Comparison of ENCODE assay signal across 17 mouse cellular contexts in genomic region chr16:76540328-76540923, GRCm38 (mm10).
DNase-seq lines count a peak whose midpoint lies in the region; ATAC-seq and TF ChIP-seq lines count a peak whose summit lies in the region.
"Had no signal": no experiment of that assay in that cellular context is flagged by ENCODE, and none has a peak within 500 bp of the region (broad histone marks: within the 10 kb centered on the region; RNA-seq: fewer than 3 reads in every experiment).

No protein-coding gene starts in this region.

- no peak overlapping the region for H3K4me2 ChIP-seq in heart, postnatal 0 days (ENCODE audit: low read depth, low read length)
- no peak overlapping the region for H3K4me2 ChIP-seq in neural tube, embryonic 12.5 days (replicated peaks)
- no peak overlapping the region for H3K4me2 ChIP-seq in intestine, embryonic 14.5 days (ENCODE audit: low read length)
- H3K4me2 ChIP-seq: limb, embryonic 15.5 days; midbrain, embryonic 12.5 days had no signal

- H3K27me3 ChIP-seq in heart, postnatal 0 days (ENCODE audit: control insufficient read depth, insufficient read depth, low read length): no peaks in the 10 kb centered on the region
- H3K27me3 ChIP-seq in heart, adult 2 months (ENCODE audit: control insufficient read depth, insufficient read depth, low read length): no peaks in the 10 kb centered on the region
- no peaks in the 10 kb centered on the region for H3K27me3 ChIP-seq in neural tube, embryonic 12.5 days (replicated peaks)
- no peaks in the 10 kb centered on the region for H3K27me3 ChIP-seq in intestine, embryonic 14.5 days (replicated peaks; ENCODE audit: control insufficient read depth, insufficient read depth, low read length)
- H3K27me3 ChIP-seq: CH12.LX; embryonic facial prominence, embryonic 12.5 days; heart, embryonic 13.5 days; limb, embryonic 15.5 days; midbrain, embryonic 12.5 days had no signal

- ATAC-seq in heart, postnatal 0 days (ENCODE audit: insufficient read depth, low read depth): no peak
- peak; percentile 31; the same call in 1 of the 2 replicates for ATAC-seq in neural tube, embryonic 12.5 days (ENCODE audit: low FRiP score, low read depth)
- peak; percentile 44; the same call in 1 of the 2 replicates for ATAC-seq in intestine, embryonic 14.5 days (replicated peaks; ENCODE audit: low FRiP score, low TSS enrichment, low read depth)

- TF ChIP-seq EP300 in heart, postnatal 0 days (IDR thresholded peaks at IDR 0.05; ENCODE audit: low read depth): no peak
- no peak for TF ChIP-seq EP300 in heart, adult 2 months (IDR thresholded peaks at IDR 0.05; ENCODE audit: insufficient read depth, low read depth, low read length)

- H3K79me2 ChIP-seq in heart, adult 2 months (replicated peaks; ENCODE audit: control insufficient read depth, insufficient read depth, low read length): no peaks in the 10 kb centered on the region

- TF ChIP-seq POLR2A in heart, adult 2 months (IDR thresholded peaks at IDR 0.05; ENCODE audit: insufficient read depth, low read depth, low read length): no peak

- intact Hi-C loops in heart, adult 2 months (cut with DNase I): loop anchor here (5.0 kb wide), 1 partner anchor 168 kb away; the partner anchor contains the start of gene Nrip1

- no peaks in the 10 kb centered on the region for H3K36me3 ChIP-seq in heart, postnatal 0 days (replicated peaks; ENCODE audit: control insufficient read depth, insufficient read depth, low read length)
- H3K36me3 ChIP-seq in heart, adult 2 months (ENCODE audit: control insufficient read depth, insufficient read depth, low read length): no peaks in the 10 kb centered on the region; the same call in 1 of the 2 replicates
- no peaks in the 10 kb centered on the region for H3K36me3 ChIP-seq in neural tube, embryonic 12.5 days
- no peaks in the 10 kb centered on the region for H3K36me3 ChIP-seq in intestine, embryonic 14.5 days (ENCODE audit: control insufficient read depth, insufficient read depth, low read length)
- H3K36me3 ChIP-seq: embryonic facial prominence, embryonic 12.5 days; heart, embryonic 13.5 days; limb, embryonic 15.5 days; midbrain, embryonic 12.5 days had no signal

- no peak overlapping the region for H3K4me3 ChIP-seq in heart, postnatal 0 days (ENCODE audit: low read depth, low read length)
- no peak overlapping the region for H3K4me3 ChIP-seq in heart, adult 2 months
- H3K4me3 ChIP-seq in neural tube, embryonic 12.5 days: no peak overlapping the region
- no peak overlapping the region for H3K4me3 ChIP-seq in intestine, embryonic 14.5 days (ENCODE audit: low read depth, low read length)
- H3K4me3 ChIP-seq: embryonic facial prominence, embryonic 12.5 days; heart, embryonic 13.5 days; limb, embryonic 15.5 days; midbrain, embryonic 12.5 days had no signal

- 78% methylated on average over 8 of the region's 8 CpGs for WGBS in heart, postnatal 0 days
- WGBS in heart, adult 2 months: 71% methylated on average over 8 of the region's 8 CpGs
- 61% methylated on average over 8 of the region's 8 CpGs for WGBS in neural tube, embryonic 12.5 days
- 52% methylated on average over 8 of the region's 8 CpGs for WGBS in intestine, embryonic 14.5 days

- H3K9ac ChIP-seq in heart, postnatal 0 days (replicated peaks; ENCODE audit: low read depth, low read length): no peak overlapping the region
- H3K9ac ChIP-seq in heart, adult 2 months (ENCODE audit: low read depth, low read length): no peak overlapping the region
- H3K9ac ChIP-seq in neural tube, embryonic 12.5 days: no peak overlapping the region
- no peak overlapping the region for H3K9ac ChIP-seq in intestine, embryonic 14.5 days (ENCODE audit: low read length)
- H3K9ac ChIP-seq: embryonic facial prominence, embryonic 12.5 days; heart, embryonic 13.5 days; limb, embryonic 15.5 days; liver, postnatal 0 days; midbrain, embryonic 12.5 days had no signal

- H3K4me1 ChIP-seq in heart, postnatal 0 days (ENCODE audit: control insufficient read depth, insufficient read depth): peaks cover 7% of the 10 kb centered on the region
- H3K4me1 ChIP-seq in heart, adult 2 months (ENCODE audit: control insufficient read depth, insufficient read depth, low read length): peaks cover 5% of the 10 kb centered on the region
- H3K4me1 ChIP-seq in neural tube, embryonic 12.5 days: peaks cover 7% of the 10 kb centered on the region
- peaks cover 4% of the 10 kb centered on the region for H3K4me1 ChIP-seq in intestine, embryonic 14.5 days (replicated peaks; ENCODE audit: control insufficient read depth, insufficient read depth, low read length)

- no peaks in the 10 kb centered on the region for H3K9me3 ChIP-seq in heart, postnatal 0 days (replicated peaks; ENCODE audit: control insufficient read depth, low read length)
- no peaks in the 10 kb centered on the region for H3K9me3 ChIP-seq in neural tube, embryonic 12.5 days
- H3K9me3 ChIP-seq in intestine, embryonic 14.5 days (ENCODE audit: control insufficient read depth, low read length): no peaks in the 10 kb centered on the region
- H3K9me3 ChIP-seq: embryonic facial prominence, embryonic 12.5 days; heart, embryonic 13.5 days; limb, embryonic 15.5 days; midbrain, embryonic 12.5 days had no signal

- TF ChIP-seq CTCF in heart, postnatal 0 days (IDR thresholded peaks at IDR 0.05; ENCODE audit: low read depth): no peak
- TF ChIP-seq CTCF in heart, adult 2 months (IDR thresholded peaks at IDR 0.05): no peak

- no peak overlapping the region for H3K27ac ChIP-seq in heart, postnatal 0 days (ENCODE audit: low read depth)
- no peak overlapping the region for H3K27ac ChIP-seq in heart, adult 2 months
- no peak overlapping the region for H3K27ac ChIP-seq in neural tube, embryonic 12.5 days
- no peak overlapping the region for H3K27ac ChIP-seq in intestine, embryonic 14.5 days (ENCODE audit: low read depth)
- H3K27ac ChIP-seq: embryonic facial prominence, embryonic 12.5 days; limb, embryonic 15.5 days; midbrain, embryonic 12.5 days had no signal

- peak; percentile 3 for DNase-seq in heart, postnatal 0 days (ENCODE audit: low spot score)
- no peak for DNase-seq in heart, adult 2 months
- no peak for DNase-seq in neural tube, embryonic 10.5 days (ENCODE audit: extremely low spot score, low spot score)
- DNase-seq in intestine, embryonic 14.5 days (ENCODE audit: low spot score): no peak
- no peak for DNase-seq in cerebellum, adult 11 months
- DNase-seq in cerebellum, postnatal 10 days: no peak
- DNase-seq: cerebellum, adult 9-10 months; gastrocnemius, postnatal 10 days; right cerebral cortex, postnatal 14 days; thymus, adult 18-20 months had no signal
